Mouse (Mus musculus): ENCODE results near the gene Csf3. TPM values are rescaled to one million over a fixed set of nuclear protein-coding genes. Genes with fewer than 3 reads are reported as not detected.

Gene Csf3
- polyA plus RNA-seq, 1 experiment from 2014 or later: not detected

DNA sequence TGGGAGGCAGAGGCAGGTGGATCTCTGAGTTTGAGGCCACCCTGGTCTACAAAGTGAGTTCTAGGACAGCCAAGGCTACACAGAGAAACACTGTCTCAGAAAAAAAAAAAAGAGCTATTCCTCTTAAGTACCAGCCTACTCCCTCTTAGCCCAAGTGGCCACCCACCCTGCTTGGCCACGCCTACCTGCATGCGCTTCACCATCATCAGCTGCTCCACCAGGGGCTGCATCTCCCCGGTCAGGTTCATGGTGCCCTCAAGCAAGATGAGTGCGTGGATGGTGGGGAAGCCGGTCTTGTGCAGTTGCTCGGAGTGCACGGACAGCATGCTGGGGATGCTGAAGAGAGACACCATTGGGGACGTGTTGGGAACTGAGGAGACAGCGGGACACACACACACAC lies 14.9 kb downstream of the Csf3 start:
- peaks cover 12% of the 10 kb centered on the region for H3K4me1 ChIP-seq (replicated peaks; ENCODE audit: control insufficient read depth, insufficient read depth, low read length)
- H3K4me2 ChIP-seq (ENCODE audit: low read depth, low read length): no peak overlapping the region
- H3K36me3 ChIP-seq (ENCODE audit: control insufficient read depth, insufficient read depth, low read length): peaks cover 8% of the 10 kb centered on the region; the same call in 1 of the 2 replicates
- no peak for ATAC-seq (ENCODE audit: low read depth)
- no peak overlapping the region for H3K4me3 ChIP-seq (ENCODE audit: low read length)
- H3K27ac ChIP-seq (ENCODE audit: low read length): no peak overlapping the region
- no peak overlapping the region for H3K9ac ChIP-seq (ENCODE audit: low read length)
- no peaks in the 10 kb centered on the region for H3K9me3 ChIP-seq (ENCODE audit: control insufficient read depth, low read length)
- H3K27me3 ChIP-seq (ENCODE audit: control insufficient read depth, insufficient read depth, low read depth, low read length): no peaks in the 10 kb centered on the region
- 93% methylated on average over 9 of the region's 9 CpGs for WGBS

- no peak overlapping the region for H3K4me2 ChIP-seq (ENCODE audit: low read depth, low read length)
- peaks cover 29% of the 10 kb centered on the region for H3K4me1 ChIP-seq (replicated peaks; ENCODE audit: control insufficient read depth, insufficient read depth, low read length)
- H3K27me3 ChIP-seq (ENCODE audit: control insufficient read depth, insufficient read depth, low read depth, low read length): no peaks in the 10 kb centered on the region
- peaks cover 3% of the 10 kb centered on the region; the same call in 1 of the 2 replicates for H3K36me3 ChIP-seq (ENCODE audit: control insufficient read depth, insufficient read depth, low read length)
- no peaks in the 10 kb centered on the region for H3K9me3 ChIP-seq (ENCODE audit: control insufficient read depth, low read length)
- peak overlapping the region; percentile 51; the same call in 1 of the 2 replicates for H3K27ac ChIP-seq (ENCODE audit: low read length)
- H3K9ac ChIP-seq (ENCODE audit: low read length): no peak overlapping the region
- 0 out of 2 replicates have a peak, but pooled peaks have one; percentile 2 for ATAC-seq (ENCODE audit: low read depth)
- H3K4me3 ChIP-seq (ENCODE audit: low read length): no peak overlapping the region
- WGBS: 9% methylated on average over 13 of the region's 13 CpGs
Observed at GRCm38 (mm10) chr11:98717904-98718303, 16.8 kb downstream of the Csf3 start.

GRCm38 (mm10) chr11:98720756-98721155 lies 19.7 kb downstream of the Csf3 start:
- H3K27me3 ChIP-seq (ENCODE audit: control insufficient read depth, insufficient read depth, low read depth, low read length): no peaks in the 10 kb centered on the region
- H3K27ac ChIP-seq (ENCODE audit: low read length): no peak overlapping the region
- H3K4me3 ChIP-seq (ENCODE audit: low read length): no peak overlapping the region
- no peaks in the 10 kb centered on the region for H3K9me3 ChIP-seq (ENCODE audit: control insufficient read depth, low read length)
- no peak overlapping the region for H3K4me2 ChIP-seq (ENCODE audit: low read depth, low read length)
- peaks cover 33% of the 10 kb centered on the region for H3K4me1 ChIP-seq (replicated peaks; ENCODE audit: control insufficient read depth, insufficient read depth, low read length)
- H3K9ac ChIP-seq (ENCODE audit: low read length): no peak overlapping the region
- no peak for ATAC-seq (ENCODE audit: low read depth)
- peaks cover 5% of the 10 kb centered on the region; the same call in 1 of the 2 replicates for H3K36me3 ChIP-seq (ENCODE audit: control insufficient read depth, insufficient read depth, low read length)
- 67% methylated on average over 2 of the region's 2 CpGs for WGBS

- ATAC-seq (ENCODE audit: low read depth): peak; percentile 90
- no peaks in the 10 kb centered on the region for H3K27me3 ChIP-seq (ENCODE audit: control insufficient read depth, insufficient read depth, low read depth, low read length)
- no peaks in the 10 kb centered on the region for H3K9me3 ChIP-seq (ENCODE audit: control insufficient read depth, low read length)
- H3K4me2 ChIP-seq (ENCODE audit: low read depth, low read length): peak overlapping the region; percentile 5; the same call in 1 of the 2 replicates
- H3K27ac ChIP-seq (ENCODE audit: low read length): peak overlapping the region; percentile 89
- H3K4me3 ChIP-seq (ENCODE audit: low read length): no peak overlapping the region
- peaks cover 2% of the 10 kb centered on the region; the same call in 1 of the 2 replicates for H3K36me3 ChIP-seq (ENCODE audit: control insufficient read depth, insufficient read depth, low read length)
- peak overlapping the region; percentile 30; the same call in 1 of the 2 replicates for H3K9ac ChIP-seq (ENCODE audit: low read length)
- H3K4me1 ChIP-seq (replicated peaks; ENCODE audit: control insufficient read depth, insufficient read depth, low read length): peaks cover 33% of the 10 kb centered on the region
- WGBS: 25% methylated on average over 24 of the region's 24 CpGs
Observed at GRCm38 (mm10) chr11:98721458-98722226, 20.6 kb downstream of the Csf3 start.

DNA sequence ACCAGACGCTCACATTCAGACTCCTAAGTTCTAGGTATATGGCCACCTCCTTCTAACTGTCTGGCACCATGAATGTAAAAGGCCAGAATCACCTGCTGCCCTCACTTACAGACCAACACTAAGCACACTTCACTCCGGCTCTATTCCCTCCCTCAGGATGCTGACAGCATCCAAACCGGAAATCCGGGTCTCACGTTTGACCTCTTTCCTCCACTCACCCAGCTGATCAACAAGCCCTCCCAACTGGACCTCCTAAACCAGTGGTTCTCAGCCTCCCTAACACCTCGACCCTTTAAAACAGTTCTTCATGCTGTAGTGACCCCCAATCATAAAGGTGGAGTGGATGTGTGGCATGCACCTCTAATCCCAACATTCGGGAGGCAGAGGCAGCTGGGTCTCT lies 22.0 kb downstream of the Csf3 start:
- ATAC-seq (ENCODE audit: low read depth): no peak
- 40% methylated on average over 7 of the region's 7 CpGs for WGBS

DNA sequence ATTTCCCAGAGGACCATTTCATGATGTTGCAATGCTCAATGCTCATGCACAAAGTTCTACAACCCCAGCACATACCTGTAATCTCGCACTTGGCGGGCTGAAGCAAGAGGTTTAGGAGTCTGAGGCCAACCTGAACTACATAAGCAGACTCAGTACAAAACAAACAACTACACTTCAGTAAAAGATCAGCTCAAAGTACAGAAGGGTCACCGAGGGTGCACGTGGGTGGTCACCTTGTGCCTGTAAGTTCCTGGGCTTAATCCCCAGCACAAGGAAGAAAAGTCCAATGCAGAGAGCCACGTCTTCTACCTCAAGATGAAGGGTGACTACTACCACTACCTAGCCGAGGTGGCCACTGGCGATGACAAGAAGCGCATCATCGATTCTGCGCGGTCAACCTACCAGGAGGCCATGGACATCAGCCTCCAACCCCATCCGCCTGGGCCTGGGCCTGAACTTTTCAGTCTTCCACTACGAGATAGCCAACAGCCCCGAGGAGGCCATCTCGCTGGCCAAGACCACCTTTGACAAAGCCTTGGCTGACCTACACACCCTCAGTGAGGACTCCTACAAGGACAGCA lies 25.0 kb downstream of the Csf3 start:
- 93% methylated on average over 15 of the region's 15 CpGs for WGBS

More for the DNA sequence above, 22.0 kb downstream of the Csf3 start:
- no peaks in the 10 kb centered on the region for H3K9me3 ChIP-seq (ENCODE audit: control insufficient read depth, low read length)
- H3K9ac ChIP-seq (ENCODE audit: low read length): peak overlapping the region; percentile 39; the same call in 1 of the 2 replicates
- H3K4me1 ChIP-seq (replicated peaks; ENCODE audit: control insufficient read depth, insufficient read depth, low read length): peaks cover 29% of the 10 kb centered on the region
- peaks cover 4% of the 10 kb centered on the region; the same call in 1 of the 2 replicates for H3K36me3 ChIP-seq (ENCODE audit: control insufficient read depth, insufficient read depth, low read length)
- no peak overlapping the region for H3K4me2 ChIP-seq (ENCODE audit: low read depth, low read length)
- H3K27ac ChIP-seq (ENCODE audit: low read length): no peak overlapping the region
- H3K27me3 ChIP-seq (ENCODE audit: control insufficient read depth, insufficient read depth, low read depth, low read length): no peaks in the 10 kb centered on the region
- no peak overlapping the region for H3K4me3 ChIP-seq (ENCODE audit: low read length)

GRCm38 (mm10) chr11:98729119-98729588 lies 28.1 kb downstream of the Csf3 start, which contains the start of gene Med24:
Gene Med24 (minus strand): TSS chr11:98729435.
- WGBS: 0% methylated on average over 16 of the region's 16 CpGs
- Histone ChIP-seq H3K36me3 (ENCODE audit: control insufficient read depth, insufficient read depth, low read length) (peaks cover 4% of the 10 kb centered on the region; the same call in 1 of the 2 replicates), H3K9me3 (ENCODE audit: control insufficient read depth, low read length) (peaks cover 2% of the 10 kb centered on the region; the same call in 1 of the 2 replicates), H3K9ac (ENCODE audit: low read length) (peak within 1 kb of the TSS; percentile 63), H3K4me2 (ENCODE audit: low read depth, low read length) (peak within 1 kb of the TSS; percentile 79), H3K27ac (ENCODE audit: low read length) (0 out of 2 replicates have a peak within 1 kb of the TSS, but pooled peaks have one; percentile 47), H3K4me1 (replicated peaks; ENCODE audit: control insufficient read depth, insufficient read depth, low read length) (peaks cover 8% of the 10 kb centered on the region), H3K4me3 (ENCODE audit: low read length) (peak within 1 kb of the TSS; percentile 72), H3K27me3 (ENCODE audit: control insufficient read depth, insufficient read depth, low read depth, low read length) (no peaks in the 10 kb centered on the region)
- peak; percentile 96 for ATAC-seq (ENCODE audit: low read depth)

More for the DNA sequence above, 25.0 kb downstream of the Csf3 start:
- Histone ChIP-seq H3K36me3 (ENCODE audit: control insufficient read depth, insufficient read depth, low read length) (peaks cover 4% of the 10 kb centered on the region; the same call in 1 of the 2 replicates), H3K9ac (ENCODE audit: low read length) (no peak overlapping the region), H3K27ac (ENCODE audit: low read length) (no peak overlapping the region), H3K4me3 (ENCODE audit: low read length) (no peak overlapping the region), H3K9me3 (ENCODE audit: control insufficient read depth, low read length) (no peaks in the 10 kb centered on the region), H3K27me3 (ENCODE audit: control insufficient read depth, insufficient read depth, low read depth, low read length) (no peaks in the 10 kb centered on the region), H3K4me1 (replicated peaks; ENCODE audit: control insufficient read depth, insufficient read depth, low read length) (peaks cover 28% of the 10 kb centered on the region), H3K4me2 (ENCODE audit: low read depth, low read length) (no peak overlapping the region)
- no peak for ATAC-seq (ENCODE audit: low read depth)

DNA sequence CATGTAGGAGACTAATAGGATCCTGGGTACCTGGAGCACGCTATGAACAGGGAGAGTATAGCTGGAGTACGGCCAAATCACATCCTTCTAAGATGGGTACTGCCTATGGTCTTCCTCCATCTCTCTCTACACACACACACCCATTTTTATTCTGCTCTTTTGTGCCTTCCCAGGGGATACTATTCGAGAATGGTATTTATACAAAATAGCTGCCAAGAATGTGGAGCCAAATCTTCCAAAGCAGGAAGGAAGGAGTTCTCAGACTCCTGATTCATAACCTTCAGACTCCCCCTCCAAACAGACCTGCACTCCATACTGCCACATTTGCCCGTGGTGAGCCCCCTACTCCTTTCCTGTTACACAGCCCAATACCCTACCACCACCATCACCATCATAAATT lies 29.7 kb downstream of the Csf3 start:
- 53% methylated on average over 4 of the region's 4 CpGs for WGBS
- no peaks in the 10 kb centered on the region for H3K27me3 ChIP-seq (ENCODE audit: control insufficient read depth, insufficient read depth, low read depth, low read length)
- peak; percentile 16; the same call in 1 of the 2 replicates for ATAC-seq (ENCODE audit: low read depth)
- H3K9me3 ChIP-seq (ENCODE audit: control insufficient read depth, low read length): peaks cover 3% of the 10 kb centered on the region; the same call in 1 of the 2 replicates
- H3K4me3 ChIP-seq (ENCODE audit: low read length): no peak overlapping the region
- peaks cover 8% of the 10 kb centered on the region for H3K4me1 ChIP-seq (replicated peaks; ENCODE audit: control insufficient read depth, insufficient read depth, low read length)
- H3K9ac ChIP-seq (ENCODE audit: low read length): no peak overlapping the region
- H3K4me2 ChIP-seq (ENCODE audit: low read depth, low read length): no peak overlapping the region
- peak overlapping the region; percentile 36; the same call in 1 of the 2 replicates for H3K27ac ChIP-seq (ENCODE audit: low read length)
- 0 out of 2 replicates have a peak, but pooled peaks cover 2% of the 10 kb centered on the region for H3K36me3 ChIP-seq (ENCODE audit: control insufficient read depth, insufficient read depth, low read length)

GRCm38 (mm10) chr11:98731134-98731533 lies 30.1 kb downstream of the Csf3 start:
- Histone ChIP-seq H3K4me3 (ENCODE audit: low read length) (no peak overlapping the region), H3K4me2 (ENCODE audit: low read depth, low read length) (no peak overlapping the region), H3K36me3 (ENCODE audit: control insufficient read depth, insufficient read depth, low read length) (0 out of 2 replicates have a peak, but pooled peaks cover 2% of the 10 kb centered on the region), H3K27me3 (ENCODE audit: control insufficient read depth, insufficient read depth, low read depth, low read length) (no peaks in the 10 kb centered on the region), H3K9me3 (ENCODE audit: control insufficient read depth, low read length) (peaks cover 3% of the 10 kb centered on the region; the same call in 1 of the 2 replicates), H3K9ac (ENCODE audit: low read length) (no peak overlapping the region), H3K4me1 (replicated peaks; ENCODE audit: control insufficient read depth, insufficient read depth, low read length) (peaks cover 8% of the 10 kb centered on the region), H3K27ac (ENCODE audit: low read length) (peak overlapping the region; percentile 36; the same call in 1 of the 2 replicates)
- WGBS: 39% methylated on average over 5 of the region's 5 CpGs
- peak; percentile 17; the same call in 1 of the 2 replicates for ATAC-seq (ENCODE audit: low read depth)

Data from lung, embryonic 16.5 days (tissue).